Mouse (Mus musculus): ENCODE data around the gene Pou2f2. TPM values are rescaled to one million over a fixed set of nuclear protein-coding genes. Genes with fewer than 3 reads are reported as not detected.

Pou2f2 gene
- total RNA-seq, 2 experiments from 2014 or later, result 11.8 to 13.7 TPM

- intact Hi-C loops (cut with DNase I), result no loop called here
- peak in 1 of 2 experiments; percentile 74 for DNase-seq (ENCODE audit: low spot score in 2 of 2)
These were observed 67.2 kb downstream of the Pou2f2 start for GRCm38 (mm10) chr7:25112178-25112955.

- intact Hi-C loops (cut with DNase I), result no loop called here
- no peak for DNase-seq (ENCODE audit: low spot score in 2 of 2)
These were observed 69.2 kb downstream of the Pou2f2 start for GRCm38 (mm10) chr7:25110336-25110735.

DNA sequence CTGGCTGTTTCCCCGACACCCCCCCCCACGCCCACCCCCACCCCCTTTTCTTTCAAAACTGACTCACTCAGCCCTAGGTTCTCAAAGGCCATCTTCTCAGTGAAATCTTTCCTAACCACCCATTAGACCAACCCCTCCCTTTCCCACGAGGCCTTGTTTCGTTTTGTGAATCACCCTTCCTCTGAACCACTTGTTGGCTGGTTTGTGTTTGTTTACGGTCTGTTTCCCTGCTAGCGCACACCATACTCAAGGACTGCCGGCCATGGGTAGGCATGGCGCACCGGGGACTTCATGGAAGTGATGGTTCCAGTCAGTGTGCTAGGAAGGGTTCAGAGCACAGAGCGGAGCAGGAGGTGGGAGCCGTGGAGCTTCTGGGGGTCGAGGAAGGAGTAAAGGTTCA is 70.2 kb downstream of the Pou2f2 start:
- intact Hi-C loops (cut with DNase I), result no loop called here
- no peak for DNase-seq (ENCODE audit: low spot score in 2 of 2)

DNA sequence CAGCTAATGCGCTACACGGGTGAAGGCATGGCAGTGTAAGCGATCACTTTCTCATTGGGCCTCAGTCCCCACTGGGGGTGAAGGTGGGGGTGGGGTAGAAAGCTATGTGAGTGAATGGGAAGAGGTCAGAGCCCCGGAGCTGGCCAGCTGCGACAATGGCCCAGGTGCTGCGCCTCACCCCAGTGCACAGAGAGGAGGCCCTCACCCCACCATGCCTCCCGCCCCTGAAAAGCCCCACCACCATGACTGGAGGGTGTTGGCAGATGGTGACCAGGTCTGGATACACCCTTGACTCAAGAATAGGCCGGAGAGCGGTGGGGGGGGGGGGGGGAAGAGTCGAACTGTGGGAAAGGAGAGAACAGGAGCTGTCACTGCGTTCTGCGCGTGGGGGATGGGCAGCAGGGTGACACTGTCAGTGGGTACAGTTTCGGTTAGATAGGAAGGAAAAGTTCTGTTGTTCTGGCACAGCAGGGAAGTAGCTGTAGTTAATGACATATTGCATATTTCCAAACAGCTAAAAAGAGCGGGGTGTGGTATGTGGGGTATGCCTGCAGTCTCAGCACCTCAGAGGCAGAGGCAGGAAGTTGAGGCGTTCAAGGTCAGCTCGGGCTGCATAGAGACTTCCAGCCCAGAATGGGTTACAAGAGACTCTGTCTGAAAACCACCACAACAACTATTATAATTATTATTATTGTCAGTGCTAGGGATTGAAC is 72.6 kb downstream of the Pou2f2 start:
- intact Hi-C loops (cut with DNase I), result no loop called here

GRCm38 (mm10) chr7:25105411-25106160 is 73.9 kb downstream of the Pou2f2 start:
- intact Hi-C loops (cut with DNase I), result no loop called here
- peak; percentile 83 to 88 for DNase-seq (ENCODE audit: low spot score in 2 of 2)

More for the DNA sequence above, 72.6 kb downstream of the Pou2f2 start:
- no peak for DNase-seq (ENCODE audit: low spot score in 2 of 2)

GRCm38 (mm10) chr7:25099581-25099980 is 79.9 kb downstream of the Pou2f2 start:
- intact Hi-C loops (cut with DNase I), result no loop called here
- no peak for DNase-seq (ENCODE audit: low spot score in 2 of 2)

DNA sequence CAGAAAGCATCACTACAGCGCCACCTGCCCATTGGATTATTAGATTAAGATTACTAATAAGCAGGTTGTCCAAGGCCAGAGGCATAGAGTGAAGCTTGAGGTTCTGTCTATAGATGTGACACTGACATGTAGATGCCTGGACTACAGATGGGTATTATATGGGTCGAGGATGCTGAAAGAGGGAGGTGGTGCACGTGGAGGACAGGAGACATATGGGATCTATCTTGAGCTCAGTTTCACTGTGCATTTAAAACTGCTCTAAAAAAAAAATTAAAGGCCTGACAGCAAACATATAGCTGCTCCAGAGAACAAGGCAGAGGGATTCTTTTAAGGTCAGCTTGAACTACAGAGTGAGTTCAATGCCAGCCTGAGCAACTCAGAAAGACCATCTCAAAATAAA is 81.4 kb downstream of the Pou2f2 start:
- intact Hi-C loops (cut with DNase I), result no loop called here
- peak in 1 of 2 experiments; percentile 91 for DNase-seq (ENCODE audit: low spot score in 2 of 2)

- intact Hi-C loops (cut with DNase I), result no loop called here
- DNase-seq (ENCODE audit: low spot score in 2 of 2), result no peak
These were observed 89.7 kb downstream of the Pou2f2 start for GRCm38 (mm10) chr7:25089875-25090274.

DNA sequence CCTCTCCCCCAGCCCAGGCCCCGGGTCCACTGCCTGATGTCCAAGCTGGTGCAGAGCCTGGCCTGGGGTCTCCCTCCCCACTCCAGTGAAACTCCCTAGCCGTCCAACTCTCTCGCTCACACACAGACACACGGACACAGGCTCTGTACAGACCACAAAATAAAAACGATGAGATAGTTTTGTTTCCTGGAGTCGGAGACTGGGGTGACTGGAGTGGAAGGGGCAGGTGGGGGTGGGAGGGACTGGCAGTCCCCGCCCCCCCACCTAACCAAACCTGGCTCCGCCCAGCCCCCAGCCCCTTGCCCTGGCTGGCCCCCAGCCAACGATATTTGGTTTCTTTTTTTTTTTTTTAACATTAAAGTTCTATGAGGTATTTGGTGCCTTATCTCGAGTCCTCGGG is 90.6 kb downstream of the Pou2f2 start:
- intact Hi-C loops (cut with DNase I), result no loop called here
- DNase-seq (ENCODE audit: low spot score in 2 of 2), result no peak

DNA sequence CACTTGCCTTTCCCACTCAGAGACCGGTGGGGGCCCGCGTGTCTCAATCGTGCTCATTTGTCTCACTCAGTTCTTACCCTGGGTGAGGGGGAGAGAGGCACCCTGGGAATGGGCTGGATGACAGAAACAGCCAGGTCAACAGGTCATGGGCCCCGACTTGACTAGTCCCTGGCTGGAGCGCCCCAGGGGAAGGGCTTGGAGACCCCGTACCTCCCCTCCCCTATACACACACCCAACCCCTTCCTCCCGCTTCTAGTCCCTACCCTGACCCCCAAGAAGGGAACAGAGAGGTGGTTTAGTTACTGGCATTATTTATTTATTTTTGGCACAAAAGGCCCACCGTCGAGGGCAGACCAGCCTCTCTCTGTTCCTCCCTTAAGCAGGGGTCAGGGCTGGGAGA is 91.0 kb downstream of the Pou2f2 start:
- intact Hi-C loops (cut with DNase I), result no loop called here
- DNase-seq (ENCODE audit: low spot score in 2 of 2), result no peak

DNA sequence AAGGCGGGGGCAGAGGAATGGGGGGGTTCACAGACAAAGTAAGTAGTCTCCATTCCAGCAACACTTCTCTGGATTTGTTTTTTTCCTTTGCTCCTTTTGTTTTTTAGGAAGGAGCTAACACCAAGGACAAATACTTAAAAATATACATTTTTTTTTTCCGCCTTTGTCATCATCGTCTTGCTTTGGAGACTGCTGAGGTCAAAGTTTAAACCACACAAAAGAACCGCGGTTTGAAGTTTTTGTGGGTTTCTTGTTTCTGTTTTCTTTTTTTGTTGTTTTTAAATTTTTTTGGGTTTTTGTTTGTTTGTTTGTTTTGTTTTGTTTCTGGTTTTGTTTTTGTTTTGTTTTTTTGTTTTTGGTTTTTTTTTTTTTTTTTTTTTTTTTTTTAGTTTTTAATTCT is 91.6 kb downstream of the Pou2f2 start:
- intact Hi-C loops (cut with DNase I), result no loop called here
- no peak for DNase-seq (ENCODE audit: low spot score in 2 of 2)

DNA sequence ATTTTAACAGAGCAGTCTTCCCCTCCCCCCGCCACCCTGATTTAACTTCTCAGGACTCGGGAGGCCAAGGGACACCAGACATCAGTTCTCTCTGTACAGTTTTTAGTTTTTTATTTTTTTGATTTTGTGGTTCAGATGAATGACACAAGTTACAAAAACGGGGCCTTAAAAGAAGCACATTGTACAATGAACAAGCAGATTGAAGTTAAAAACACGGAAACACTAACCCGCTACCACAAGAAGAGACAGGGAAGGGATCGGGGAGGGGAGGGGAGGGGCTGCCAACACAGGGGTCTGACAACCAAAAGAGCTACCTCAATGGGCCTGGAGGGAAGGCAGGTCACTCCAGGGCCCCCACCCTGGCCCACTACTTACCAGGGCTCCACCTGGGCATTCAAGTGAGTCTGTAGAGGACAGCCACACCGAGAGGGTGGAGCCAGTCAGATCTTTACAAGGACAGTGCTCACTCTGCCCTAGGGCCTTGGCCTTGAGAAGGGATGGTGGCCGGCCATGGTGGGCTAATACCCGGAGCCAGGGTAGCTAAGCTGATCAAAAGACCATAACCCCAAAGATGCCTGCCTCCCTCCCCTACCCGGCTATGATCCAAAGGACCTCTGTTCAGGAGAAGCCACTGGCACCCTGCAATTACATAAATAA is 92.1 kb downstream of the Pou2f2 start:
- no peak for DNase-seq (ENCODE audit: low spot score in 2 of 2)
- intact Hi-C loops (cut with DNase I), result no loop called here

GRCm38 (mm10) chr7:25086656-25087055 is 92.9 kb downstream of the Pou2f2 start:
- intact Hi-C loops (cut with DNase I), result no loop called here
- DNase-seq (ENCODE audit: low spot score in 2 of 2), result no peak

DNA sequence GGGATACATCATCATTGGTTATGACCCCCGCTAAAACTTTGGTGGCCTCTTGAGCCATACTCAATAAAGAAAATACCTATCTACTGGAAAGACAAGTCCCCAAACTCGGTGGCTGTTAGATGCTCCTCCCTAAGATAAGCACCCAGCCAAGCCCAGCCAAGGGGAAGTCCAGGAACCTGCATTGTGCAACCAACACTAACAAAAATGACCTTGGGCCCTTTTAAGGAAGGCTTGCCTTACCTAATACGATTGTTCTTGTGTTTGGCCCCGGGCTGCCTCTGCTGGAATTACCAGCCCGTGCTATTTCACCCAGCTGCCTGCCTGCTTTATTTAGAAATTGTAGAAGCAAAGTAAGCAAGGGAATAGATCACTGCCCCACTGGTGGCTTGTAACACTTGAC is 94.9 kb downstream of the Pou2f2 start:
- DNase-seq (ENCODE audit: low spot score in 2 of 2), result no peak
- intact Hi-C loops (cut with DNase I), result loop anchor here (5.0 kb wide), 1 partner anchor 182 kb away; the partner anchor contains the start of gene Arhgef1

DNA sequence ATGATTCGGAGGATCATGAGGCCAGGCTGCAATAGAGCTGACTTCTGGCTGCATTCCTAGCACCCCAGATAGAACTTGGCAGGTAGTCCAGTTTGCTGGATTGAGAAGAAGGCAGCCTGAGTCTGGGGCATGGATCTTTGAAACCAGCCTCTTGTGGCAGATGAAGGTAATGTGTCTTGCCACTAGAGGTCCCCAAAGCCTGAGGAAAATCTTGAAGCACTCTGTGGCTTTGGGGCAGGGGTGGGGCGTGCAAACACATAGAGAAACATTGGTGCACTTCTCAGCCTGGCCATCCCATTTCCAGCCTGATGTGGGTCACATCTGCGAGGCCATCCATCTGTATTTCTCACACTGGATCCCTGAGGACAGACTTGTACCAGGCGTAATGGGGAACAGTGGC is 97.0 kb downstream of the Pou2f2 start:
- intact Hi-C loops (cut with DNase I), result loop anchor here (5.0 kb wide), 1 partner anchor 180 kb away; the partner anchor contains the start of gene Arhgef1
- peak in 1 of 2 experiments; percentile 65 for DNase-seq (ENCODE audit: low spot score in 2 of 2)

- intact Hi-C loops (cut with DNase I), result loop anchor here (5.0 kb wide), 1 partner anchor 178 kb away; the partner anchor contains the start of gene Arhgef1
- DNase-seq (ENCODE audit: low spot score in 2 of 2), result no peak
These were observed 99.1 kb downstream of the Pou2f2 start for GRCm38 (mm10) chr7:25080431-25080830.

DNA sequence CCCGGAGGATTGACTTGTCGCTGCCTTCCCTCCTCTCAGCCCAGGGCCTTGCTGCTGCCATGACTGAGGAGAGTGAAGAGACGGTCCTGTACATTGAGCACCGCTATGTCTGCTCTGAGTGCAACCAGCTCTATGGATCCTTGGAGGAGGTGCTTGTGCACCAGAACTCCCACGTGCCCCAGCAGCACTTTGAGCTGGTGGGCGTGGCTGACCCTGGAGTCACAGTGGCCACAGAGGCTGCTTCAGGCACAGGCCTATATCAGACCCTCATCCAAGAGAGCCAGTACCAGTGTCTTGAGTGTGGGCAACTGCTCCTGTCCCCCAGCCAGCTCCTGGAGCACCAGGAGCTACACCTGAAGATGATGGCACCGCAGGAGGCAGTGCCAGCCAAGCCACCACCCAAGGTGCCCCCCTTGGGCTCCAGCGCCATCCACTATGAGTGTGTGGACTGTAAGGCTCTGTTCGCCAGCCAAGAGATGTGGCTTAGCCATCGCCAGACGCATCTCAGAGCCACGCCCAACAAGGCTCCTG is 100.0 kb downstream of the Pou2f2 start:
- intact Hi-C loops (cut with DNase I), result loop anchor here (5.0 kb wide), 1 partner anchor 177 kb away; the partner anchor contains the start of gene Arhgef1
- DNase-seq (ENCODE audit: low spot score in 2 of 2), result no peak

DNA sequence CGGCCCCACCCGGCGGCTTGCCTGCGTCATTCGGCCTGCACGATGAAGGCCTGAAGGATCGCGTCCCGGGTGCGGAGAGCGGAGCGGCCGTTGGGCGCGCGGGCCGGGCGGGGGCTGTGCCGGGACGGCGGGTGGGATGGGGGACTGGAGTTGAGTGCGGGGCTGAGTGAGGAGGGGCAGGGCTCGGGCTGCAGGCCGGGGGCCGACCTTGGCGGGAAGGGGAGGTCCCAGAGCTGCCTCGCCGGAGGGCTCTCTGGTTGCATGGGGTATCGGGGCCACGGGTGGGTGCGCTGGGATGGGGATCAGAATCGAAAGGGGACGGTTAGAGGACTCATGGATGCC is 102.1 kb downstream of the Pou2f2 start:
- intact Hi-C loops (cut with DNase I), result no loop called here
- no peak for DNase-seq (ENCODE audit: low spot score in 2 of 2)

DNA sequence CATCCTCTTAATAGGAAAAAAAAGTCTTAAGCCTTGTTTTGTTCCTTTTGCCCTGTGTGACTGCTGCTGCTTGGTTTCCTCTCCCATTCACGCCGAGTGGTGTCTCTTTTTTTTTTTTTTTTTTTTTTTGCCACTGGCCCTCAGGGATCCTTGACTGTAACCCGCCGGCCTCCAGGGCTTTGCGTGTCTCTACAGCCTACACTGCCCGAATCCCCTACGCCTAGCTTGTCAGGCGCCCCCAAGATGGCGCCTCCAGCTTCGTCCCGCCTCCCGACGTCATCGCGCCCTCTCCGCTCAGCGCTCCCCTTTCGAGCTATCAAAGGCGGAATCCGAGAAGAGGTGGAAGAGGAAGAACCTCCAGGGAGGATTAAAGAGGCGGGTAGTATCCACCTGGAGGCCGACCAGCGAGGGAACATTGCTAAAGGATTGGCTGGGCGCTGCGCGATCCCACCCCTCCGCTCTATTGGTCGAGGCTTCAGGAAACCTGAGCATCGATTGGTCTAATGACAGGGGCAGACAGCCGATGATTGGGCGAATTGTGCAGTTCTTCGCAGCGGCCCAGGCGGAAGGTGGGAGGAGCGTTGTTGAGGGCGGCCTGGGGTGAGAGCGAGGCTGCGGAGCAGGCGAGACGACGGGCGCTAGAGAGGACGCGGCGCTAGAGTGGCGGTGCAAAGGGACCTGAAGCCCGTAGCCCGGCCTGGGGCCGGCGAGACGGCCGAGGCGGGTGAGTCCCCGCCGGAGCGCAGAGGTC is 102.7 kb downstream of the Pou2f2 start:
- intact Hi-C loops (cut with DNase I), result no loop called here

More for the DNA sequence above, 102.7 kb downstream of the Pou2f2 start:
- DNase-seq (ENCODE audit: low spot score in 2 of 2), result peak; percentile 97 to 100
